Mouse (Mus musculus): ENCODE results near the gene Gm5725.
"Not testable (repeated sequence)": the region's sequence is repeated elsewhere in the genome, so short reads cannot be mapped to it uniquely, and the experiment has no call there.

Gene Gm5725

GRCm38 (mm10) chr7:21844167-21844566 lies at the start of gene Gm5725:
Gene Gm5725 (minus strand): TSS chr7:21844267.
- DNase-seq (ENCODE audit: low spot score in 2 of 2): not testable (repeated sequence)

- DNase-seq (ENCODE audit: low spot score in 2 of 2): not testable (repeated sequence)
Measured at GRCm38 (mm10) chr7:21832051-21832450, 12.0 kb downstream of the Gm5725 start, which contains the start of gene Vmn1r135. Gene Vmn1r135 (plus strand): TSS chr7:21832351.

GRCm38 (mm10) chr7:21796628-21797027 lies 47.4 kb downstream of the Gm5725 start, which contains the start of gene Gm4177:
Gene Gm4177 (minus strand): TSS chr7:21796728.
- DNase-seq (ENCODE audit: low spot score in 2 of 2): not testable (repeated sequence)

All from cerebellum, postnatal 4 days (tissue).